Mouse (Mus musculus): ENCODE data around the gene Zdhhc18. TPM values are rescaled to one million over a fixed set of nuclear protein-coding genes. Genes with fewer than 3 reads are reported as not detected.
A peak's percentile ranks its signal among the peaks of the same experiment; 100 is the strongest.
"Not testable (repeated sequence)": the region's sequence is repeated elsewhere in the genome, so short reads cannot be mapped to it uniquely, and the experiment has no call there.

The Zdhhc18 gene
- total and polyA plus RNA-seq, 3 experiments = 6.7 to 15.6 TPM; not detected in 1

GRCm38 (mm10) chr4:133649464-133649863 lies 490 bp downstream of the Zdhhc18 start:
- H3K79me2 ChIP-seq (ENCODE audit: control insufficient read depth, insufficient read depth, low read length, poor library complexity); H3K4me1 ChIP-seq (ENCODE audit: control insufficient read depth in 1 of 2, insufficient read depth in 2 of 2, low read length in 2 of 2); H3K27me3 ChIP-seq (ENCODE audit: control insufficient read depth in 1 of 2, insufficient read depth in 2 of 2, low read length in 2 of 2); H3K9me3 ChIP-seq (replicated peaks; ENCODE audit: insufficient read depth, low read length); H3K36me3 ChIP-seq (ENCODE audit: control insufficient read depth in 1 of 2, insufficient read depth in 2 of 2, low read length in 2 of 2); DNase-seq (ENCODE audit: low read depth, low spot score): not testable (repeated sequence)
- H3K27ac ChIP-seq (ENCODE audit: control insufficient read depth, low read depth, low read length) = peak overlapping the region; percentile 10; the same call in 1 of the 2 replicates
- peak; percentile 73; the same call in 1 of the 2 replicates for TF ChIP-seq TBP (IDR thresholded peaks at IDR 0.05; ENCODE audit: low read depth, low read length)
- peak overlapping the region; percentile 63 for H3K9ac ChIP-seq (ENCODE audit: control insufficient read depth, low read depth, low read length, poor library complexity, severe bottlenecking)
- H3K4me3 ChIP-seq (ENCODE audit: control insufficient read depth in 1 of 2, insufficient read depth in 1 of 2, low read depth in 2 of 2, low read length in 2 of 2) = peak overlapping the region; percentile 63 to 92

GRCm38 (mm10) chr4:133645680-133646079 lies 4.3 kb downstream of the Zdhhc18 start:
- no peak for TF ChIP-seq MAZ (IDR thresholded peaks at IDR 0.05; ENCODE audit: low read depth, low read length)
- no peak for TF ChIP-seq ELF1 (IDR thresholded peaks at IDR 0.05; ENCODE audit: low read depth, low read length)
- TF ChIP-seq GATA1 (IDR thresholded peaks at IDR 0.05; ENCODE audit: low read depth, low read length) = no peak
- no peak for TF ChIP-seq CHD1 (IDR thresholded peaks at IDR 0.05; ENCODE audit: low read depth, low read length)
- no peak for TF ChIP-seq SMC3 (IDR thresholded peaks at IDR 0.05; ENCODE audit: low read depth, low read length)
- TF ChIP-seq TAL1 (IDR thresholded peaks at IDR 0.05; ENCODE audit: low read length) = no peak
- no peak for TF ChIP-seq POLR2AphosphoS2 (IDR thresholded peaks at IDR 0.05; ENCODE audit: low read length)
- TF ChIP-seq ETS1 (IDR thresholded peaks at IDR 0.05; ENCODE audit: low read depth, low read length) = no peak
- TF ChIP-seq EP300 (IDR thresholded peaks at IDR 0.05; ENCODE audit: low read depth in 1 of 2, low read length in 2 of 2) = no peak
- TF ChIP-seq GABPA (IDR thresholded peaks at IDR 0.05; ENCODE audit: low read depth, low read length) = no peak
- TF ChIP-seq CTCF (IDR thresholded peaks at IDR 0.05 in 2 of 3, conservative IDR thresholded peaks at IDR 0.05 in 1 of 3; ENCODE audit: control insufficient read depth in 1 of 3, insufficient read depth in 1 of 3, low read depth in 2 of 3, low read length in 3 of 3, poor library complexity in 1 of 3, severe bottlenecking in 1 of 3) = no peak
- TF ChIP-seq POLR2AphosphoS5 (IDR thresholded peaks at IDR 0.05; ENCODE audit: borderline replicate concordance, low read depth, low read length) = no peak
- no peak for TF ChIP-seq TCF12 (IDR thresholded peaks at IDR 0.05; ENCODE audit: low read depth, low read length)
- TF ChIP-seq MYB (IDR thresholded peaks at IDR 0.05; ENCODE audit: low read depth, low read length) = no peak
- no peak for TF ChIP-seq E2F4 (IDR thresholded peaks at IDR 0.05; ENCODE audit: borderline replicate concordance, low read depth, low read length)
- TF ChIP-seq ZKSCAN1 (IDR thresholded peaks at IDR 0.05; ENCODE audit: low read depth, low read length) = no peak
- no peak for DNase-seq (ENCODE audit: low read depth, low spot score)
- H3K4me3 ChIP-seq (ENCODE audit: control insufficient read depth in 1 of 2, insufficient read depth in 1 of 2, low read depth in 2 of 2, low read length in 2 of 2) = no peak overlapping the region

More at GRCm38 (mm10) chr4:133645680-133646079, 4.3 kb downstream of the Zdhhc18 start:
- Histone ChIP-seq H3K27me3 (ENCODE audit: control insufficient read depth in 1 of 2, insufficient read depth in 2 of 2, low read length in 2 of 2) (no peaks in the 10 kb centered on the region), H3K27ac (ENCODE audit: control insufficient read depth, low read depth, low read length) (no peak overlapping the region), H3K9me3 (replicated peaks; ENCODE audit: insufficient read depth, low read length) (no peaks in the 10 kb centered on the region), H3K79me2 (ENCODE audit: control insufficient read depth, insufficient read depth, low read length, poor library complexity) (no peaks in the 10 kb centered on the region), H3K9ac (ENCODE audit: control insufficient read depth, low read depth, low read length, poor library complexity, severe bottlenecking) (no peak overlapping the region), H3K4me1 (ENCODE audit: control insufficient read depth in 1 of 2, insufficient read depth in 2 of 2, low read length in 2 of 2) (no peaks in the 10 kb centered on the region), H3K36me3 (ENCODE audit: control insufficient read depth in 1 of 2, insufficient read depth in 2 of 2, low read length in 2 of 2) (no peaks in the 10 kb centered on the region)
